Mouse (Mus musculus): Measurements from ENCODE around the gene Vmp1. TPM values are rescaled to one million over a fixed set of nuclear protein-coding genes. Genes with fewer than 3 reads are reported as not detected.

Gene Vmp1
- polyA plus RNA-seq, 1 experiment from 2014 or later: 101 TPM

DNA sequence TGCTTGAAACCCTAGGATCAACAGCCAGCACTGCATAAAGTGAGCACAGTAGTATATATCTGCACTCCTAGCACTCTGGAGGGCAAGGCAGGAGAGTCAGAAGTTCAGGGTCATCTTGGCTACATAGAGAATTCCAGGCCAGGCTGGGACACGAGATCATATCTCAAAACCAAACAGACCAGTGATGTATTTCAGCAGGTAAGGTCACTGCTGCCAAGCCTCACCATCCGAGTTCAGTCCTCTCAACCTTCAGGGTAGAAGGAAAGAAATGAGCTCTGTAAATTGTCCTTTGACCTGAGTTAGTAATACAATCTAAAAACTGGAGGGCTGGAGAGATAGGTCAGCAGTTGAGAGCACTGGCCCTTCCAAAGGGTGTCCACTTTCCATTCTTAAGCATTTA, 109.2 kb downstream of the Vmp1 start:
- Histone ChIP-seq H3K9me3 (ENCODE audit: control insufficient read depth, low read length) (no peaks in the 10 kb centered on the region), H3K4me1 (replicated peaks; ENCODE audit: control insufficient read depth, insufficient read depth, low read length) (peaks cover 48% of the 10 kb centered on the region), H3K4me3 (ENCODE audit: low read length) (no peak overlapping the region), H3K36me3 (ENCODE audit: control insufficient read depth, insufficient read depth, low read length) (no peaks in the 10 kb centered on the region), H3K27ac (ENCODE audit: low read length) (no peak overlapping the region; the same call in 1 of the 2 replicates), H3K4me2 (ENCODE audit: low read depth, low read length) (no peak overlapping the region), H3K27me3 (ENCODE audit: control insufficient read depth, insufficient read depth, low read depth, low read length) (no peaks in the 10 kb centered on the region), H3K9ac (ENCODE audit: low read length) (no peak overlapping the region)
- 31% methylated on average over 2 of the region's 2 CpGs for WGBS
- ATAC-seq (ENCODE audit: low read depth): no peak

DNA sequence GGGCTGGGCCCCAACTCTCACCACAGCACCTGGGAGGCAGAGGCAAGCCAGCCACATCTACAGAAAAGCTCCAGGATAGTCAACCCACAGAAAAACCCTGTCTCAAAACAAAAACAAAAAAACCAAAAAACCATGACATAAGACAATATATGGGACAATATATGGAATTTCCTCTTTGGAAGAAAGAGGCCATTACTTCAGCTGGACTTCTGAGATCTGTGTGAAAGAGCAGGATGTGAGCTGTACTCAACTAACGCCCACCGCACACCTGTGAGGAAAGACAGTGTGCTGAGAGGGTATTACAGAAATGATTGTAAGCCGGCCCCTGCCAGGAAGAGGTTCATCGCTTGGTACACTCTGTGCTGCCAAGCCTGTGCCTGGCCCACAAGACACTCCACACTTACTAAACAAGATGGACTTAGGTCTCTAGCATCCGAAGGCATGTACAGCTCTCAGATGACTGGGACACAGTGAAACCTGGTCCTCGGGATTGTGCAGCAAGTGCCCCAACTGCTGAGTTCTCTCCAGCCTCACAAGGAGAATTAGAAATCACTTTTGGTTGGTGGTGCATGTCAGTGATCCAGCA, 109.9 kb downstream of the Vmp1 start:
- H3K4me3 ChIP-seq (ENCODE audit: low read length): no peak overlapping the region
- H3K4me1 ChIP-seq (replicated peaks; ENCODE audit: control insufficient read depth, insufficient read depth, low read length): peaks cover 41% of the 10 kb centered on the region
- H3K4me2 ChIP-seq (ENCODE audit: low read depth, low read length): no peak overlapping the region
- ATAC-seq (ENCODE audit: low read depth): no peak
- H3K9ac ChIP-seq (ENCODE audit: low read length): no peak overlapping the region
- H3K36me3 ChIP-seq (ENCODE audit: control insufficient read depth, insufficient read depth, low read length): no peaks in the 10 kb centered on the region
- H3K27me3 ChIP-seq (ENCODE audit: control insufficient read depth, insufficient read depth, low read depth, low read length): no peaks in the 10 kb centered on the region
- H3K9me3 ChIP-seq (ENCODE audit: control insufficient read depth, low read length): no peaks in the 10 kb centered on the region
- 75% methylated on average over 6 of the region's 6 CpGs for WGBS
- no peak overlapping the region for H3K27ac ChIP-seq (ENCODE audit: low read length)

DNA sequence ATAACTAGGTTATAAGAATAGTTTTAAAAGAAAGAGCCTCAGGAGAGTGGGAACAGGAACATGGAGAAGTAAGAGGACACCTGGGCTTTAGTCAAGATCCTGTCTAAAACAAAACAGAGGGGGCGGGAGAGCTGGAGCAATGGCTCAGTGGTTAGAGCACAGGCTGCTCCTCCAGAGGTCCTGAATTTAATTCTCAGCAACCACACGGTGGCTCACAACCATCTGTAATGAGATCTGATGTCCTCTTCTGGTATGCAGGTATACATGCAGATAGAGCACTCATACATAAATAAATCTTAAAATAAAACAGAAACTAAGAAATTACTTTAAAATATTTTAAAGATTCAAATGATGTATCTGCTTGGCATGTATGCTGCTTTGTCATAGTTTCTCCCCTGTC, 111.0 kb downstream of the Vmp1 start:
- no peaks in the 10 kb centered on the region for H3K9me3 ChIP-seq (ENCODE audit: control insufficient read depth, low read length)
- ATAC-seq (ENCODE audit: low read depth): no peak
- no peak overlapping the region for H3K4me2 ChIP-seq (ENCODE audit: low read depth, low read length)
- H3K27ac ChIP-seq (ENCODE audit: low read length): peak overlapping the region; percentile 90
- H3K36me3 ChIP-seq (ENCODE audit: control insufficient read depth, insufficient read depth, low read length): no peaks in the 10 kb centered on the region
- no peak overlapping the region for H3K4me3 ChIP-seq (ENCODE audit: low read length)
- H3K4me1 ChIP-seq (replicated peaks; ENCODE audit: control insufficient read depth, insufficient read depth, low read length): peaks cover 35% of the 10 kb centered on the region
- no peak overlapping the region for H3K9ac ChIP-seq (ENCODE audit: low read length)
- H3K27me3 ChIP-seq (ENCODE audit: control insufficient read depth, insufficient read depth, low read depth, low read length): no peaks in the 10 kb centered on the region
- WGBS: 64% methylated on average over 2 of the region's 2 CpGs

DNA sequence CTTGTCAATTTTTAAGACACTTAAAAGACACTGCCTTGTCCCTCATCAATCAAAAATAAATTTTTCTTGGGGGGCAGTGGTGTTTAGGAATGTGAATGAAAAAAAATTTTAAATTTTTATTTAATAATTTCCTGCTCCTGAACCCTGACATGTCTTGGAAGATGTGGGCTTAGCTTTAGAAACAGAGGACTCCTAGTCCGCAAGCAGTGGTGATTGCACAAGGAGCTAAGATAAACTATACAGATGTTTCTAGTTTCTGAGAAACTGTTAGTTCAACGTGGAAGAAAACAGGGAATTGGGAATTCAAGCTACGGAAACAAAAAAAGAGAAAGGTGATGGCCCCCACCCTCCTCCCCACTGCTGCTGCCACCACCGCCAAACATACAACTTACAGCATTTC, 111.8 kb downstream of the Vmp1 start:
- H3K4me2 ChIP-seq (ENCODE audit: low read depth, low read length): no peak overlapping the region
- 51% methylated on average over 4 of the region's 4 CpGs for WGBS
- H3K4me3 ChIP-seq (ENCODE audit: low read length): no peak overlapping the region
- no peaks in the 10 kb centered on the region for H3K27me3 ChIP-seq (ENCODE audit: control insufficient read depth, insufficient read depth, low read depth, low read length)
- H3K4me1 ChIP-seq (replicated peaks; ENCODE audit: control insufficient read depth, insufficient read depth, low read length): peaks cover 29% of the 10 kb centered on the region
- peak overlapping the region; percentile 90 for H3K27ac ChIP-seq (ENCODE audit: low read length)
- no peaks in the 10 kb centered on the region for H3K9me3 ChIP-seq (ENCODE audit: control insufficient read depth, low read length)
- no peaks in the 10 kb centered on the region for H3K36me3 ChIP-seq (ENCODE audit: control insufficient read depth, insufficient read depth, low read length)
- H3K9ac ChIP-seq (ENCODE audit: low read length): no peak overlapping the region
- ATAC-seq (ENCODE audit: low read depth): peak; percentile 65

DNA sequence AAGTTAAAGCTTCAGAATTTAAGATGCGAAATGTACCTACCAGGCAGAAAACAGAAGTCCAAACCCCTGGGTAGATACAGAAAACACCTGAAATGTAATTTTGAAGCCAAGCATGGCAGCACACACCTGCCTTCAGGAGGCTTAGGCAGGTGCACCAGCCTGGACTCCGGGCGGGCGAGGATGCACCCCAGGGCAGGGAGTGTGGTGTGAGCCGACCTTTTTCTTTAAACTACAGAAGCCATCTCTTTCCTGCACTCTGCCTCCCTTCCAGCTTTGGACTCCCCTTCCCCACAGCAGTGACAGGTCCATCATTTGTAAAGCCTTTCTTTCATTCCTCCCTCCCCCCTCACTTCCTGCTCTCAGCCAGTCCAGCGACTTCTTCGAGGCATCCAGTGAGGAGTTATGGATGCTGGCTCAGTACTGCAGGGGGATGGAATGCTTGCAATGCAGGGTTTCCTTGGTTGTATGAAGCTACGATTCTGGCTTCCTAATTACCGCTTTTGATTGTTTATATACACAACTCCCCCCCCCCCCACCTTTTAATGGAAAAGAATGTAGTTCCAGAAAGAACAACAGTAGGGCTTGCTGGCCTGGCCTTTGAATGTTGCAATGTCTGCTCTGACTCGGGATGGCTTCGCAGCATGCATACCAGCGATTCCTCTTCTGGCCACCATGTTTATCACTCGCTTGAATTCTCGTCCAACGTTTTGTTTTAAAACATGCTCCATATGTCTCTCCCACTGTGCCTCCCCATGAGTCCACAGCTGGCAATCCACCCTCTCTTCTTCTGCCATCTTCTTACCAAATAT, 112.4 kb downstream of the Vmp1 start:
- Histone ChIP-seq H3K4me2 (ENCODE audit: low read depth, low read length) (peak overlapping the region; percentile 20), H3K4me3 (ENCODE audit: low read length) (no peak overlapping the region), H3K4me1 (replicated peaks; ENCODE audit: control insufficient read depth, insufficient read depth, low read length) (peaks cover 24% of the 10 kb centered on the region), H3K9me3 (ENCODE audit: control insufficient read depth, low read length) (no peaks in the 10 kb centered on the region), H3K9ac (ENCODE audit: low read length) (no peak overlapping the region; the same call in 1 of the 2 replicates), H3K36me3 (ENCODE audit: control insufficient read depth, insufficient read depth, low read length) (no peaks in the 10 kb centered on the region), H3K27me3 (ENCODE audit: control insufficient read depth, insufficient read depth, low read depth, low read length) (no peaks in the 10 kb centered on the region), H3K27ac (ENCODE audit: low read length) (peak overlapping the region; percentile 90)
- ATAC-seq (ENCODE audit: low read depth): peak; percentile 88
- 24% methylated on average over 15 of the region's 15 CpGs for WGBS

DNA sequence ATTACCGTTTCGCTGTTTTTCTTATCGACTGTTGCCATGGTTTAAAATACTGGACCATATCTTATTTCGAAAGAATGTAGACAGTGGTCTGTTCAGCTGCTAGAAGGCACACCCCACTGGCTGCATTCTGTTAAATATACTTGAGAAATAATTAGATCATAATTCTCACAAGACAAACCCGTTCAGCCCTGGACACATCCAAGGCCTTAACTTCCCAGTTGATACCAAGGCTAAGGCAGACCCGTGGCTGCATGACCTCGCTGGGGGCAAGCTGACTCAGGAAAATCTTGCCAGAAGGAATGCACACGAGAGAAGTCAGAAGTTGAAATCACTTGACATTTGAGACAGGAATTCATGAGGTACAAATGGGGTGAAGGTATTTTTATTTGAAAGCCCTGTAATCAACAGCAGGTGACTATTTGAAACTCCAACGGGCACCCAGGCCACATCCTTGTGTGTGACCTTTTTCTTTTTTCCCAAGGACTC, 113.3 kb downstream of the Vmp1 start:
- no peaks in the 10 kb centered on the region for H3K27me3 ChIP-seq (ENCODE audit: control insufficient read depth, insufficient read depth, low read depth, low read length)
- H3K9me3 ChIP-seq (ENCODE audit: control insufficient read depth, low read length): no peaks in the 10 kb centered on the region
- H3K4me2 ChIP-seq (ENCODE audit: low read depth, low read length): no peak overlapping the region
- H3K27ac ChIP-seq (ENCODE audit: low read length): peak overlapping the region; percentile 90; the same call in 1 of the 2 replicates
- H3K9ac ChIP-seq (ENCODE audit: low read length): no peak overlapping the region
- H3K36me3 ChIP-seq (ENCODE audit: control insufficient read depth, insufficient read depth, low read length): peaks cover 4% of the 10 kb centered on the region; the same call in 1 of the 2 replicates
- 41% methylated on average over 9 of the region's 9 CpGs for WGBS
- ATAC-seq (ENCODE audit: low read depth): no peak
- H3K4me1 ChIP-seq (replicated peaks; ENCODE audit: control insufficient read depth, insufficient read depth, low read length): peaks cover 17% of the 10 kb centered on the region
- H3K4me3 ChIP-seq (ENCODE audit: low read length): no peak overlapping the region

DNA sequence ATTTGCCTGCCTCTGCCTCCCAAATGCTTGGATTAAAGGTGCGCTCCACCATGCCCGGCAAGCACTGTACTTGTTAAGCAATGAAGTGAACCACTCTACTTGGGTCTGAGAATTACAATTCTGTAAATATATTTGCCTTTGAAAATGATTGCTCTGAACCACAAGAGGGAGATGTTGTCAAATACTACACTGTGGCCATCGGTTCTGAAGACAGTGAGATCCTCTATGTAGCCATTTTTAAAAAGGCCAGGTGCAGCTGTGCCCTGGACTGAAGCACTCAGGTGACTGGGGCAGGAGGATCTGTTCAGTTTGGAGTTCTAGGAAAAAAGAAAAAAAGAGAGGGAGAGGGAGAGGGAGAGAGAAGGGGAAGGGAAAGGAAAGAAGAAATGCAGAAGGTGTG, 115.2 kb downstream of the Vmp1 start:
- ATAC-seq (ENCODE audit: low read depth): no peak
- Histone ChIP-seq H3K4me2 (ENCODE audit: low read depth, low read length) (no peak overlapping the region), H3K27me3 (ENCODE audit: control insufficient read depth, insufficient read depth, low read depth, low read length) (no peaks in the 10 kb centered on the region), H3K36me3 (ENCODE audit: control insufficient read depth, insufficient read depth, low read length) (peaks cover 8% of the 10 kb centered on the region; the same call in 1 of the 2 replicates), H3K9me3 (ENCODE audit: control insufficient read depth, low read length) (no peaks in the 10 kb centered on the region), H3K9ac (ENCODE audit: low read length) (no peak overlapping the region), H3K4me3 (ENCODE audit: low read length) (no peak overlapping the region), H3K4me1 (replicated peaks; ENCODE audit: control insufficient read depth, insufficient read depth, low read length) (peaks cover 13% of the 10 kb centered on the region), H3K27ac (ENCODE audit: low read length) (no peak overlapping the region)
- 56% methylated on average over 3 of the region's 3 CpGs for WGBS

DNA sequence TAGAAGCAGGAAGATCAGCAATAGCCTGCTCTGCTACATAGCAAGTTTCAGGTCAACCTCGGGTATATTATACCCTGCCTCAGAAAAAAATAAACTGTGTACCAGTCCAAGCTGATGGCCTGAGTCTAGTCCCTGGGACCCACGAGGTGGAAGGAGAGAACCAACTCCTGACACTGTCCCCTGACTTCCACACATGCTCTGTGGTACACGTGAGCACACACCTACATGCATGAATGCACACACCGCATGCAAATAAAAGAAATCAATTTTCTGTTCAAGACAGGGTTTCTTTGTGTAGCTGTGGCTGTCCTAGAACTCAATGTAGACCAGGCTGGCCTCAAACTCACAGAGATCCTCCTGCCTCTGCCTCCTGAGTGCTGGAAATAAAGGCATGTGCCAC, 125.4 kb downstream of the Vmp1 start:
- no peaks in the 10 kb centered on the region for H3K4me1 ChIP-seq (replicated peaks; ENCODE audit: control insufficient read depth, insufficient read depth, low read length)
- H3K9ac ChIP-seq (ENCODE audit: low read length): no peak overlapping the region
- H3K27ac ChIP-seq (ENCODE audit: low read length): no peak overlapping the region
- no peaks in the 10 kb centered on the region for H3K9me3 ChIP-seq (ENCODE audit: control insufficient read depth, low read length)
- no peak overlapping the region for H3K4me2 ChIP-seq (ENCODE audit: low read depth, low read length)
- 85% methylated on average over 4 of the region's 4 CpGs for WGBS
- no peak for ATAC-seq (ENCODE audit: low read depth)
- no peak overlapping the region for H3K4me3 ChIP-seq (ENCODE audit: low read length)
- H3K36me3 ChIP-seq (ENCODE audit: control insufficient read depth, insufficient read depth, low read length): peaks cover 8% of the 10 kb centered on the region
- no peaks in the 10 kb centered on the region for H3K27me3 ChIP-seq (ENCODE audit: control insufficient read depth, insufficient read depth, low read depth, low read length)

DNA sequence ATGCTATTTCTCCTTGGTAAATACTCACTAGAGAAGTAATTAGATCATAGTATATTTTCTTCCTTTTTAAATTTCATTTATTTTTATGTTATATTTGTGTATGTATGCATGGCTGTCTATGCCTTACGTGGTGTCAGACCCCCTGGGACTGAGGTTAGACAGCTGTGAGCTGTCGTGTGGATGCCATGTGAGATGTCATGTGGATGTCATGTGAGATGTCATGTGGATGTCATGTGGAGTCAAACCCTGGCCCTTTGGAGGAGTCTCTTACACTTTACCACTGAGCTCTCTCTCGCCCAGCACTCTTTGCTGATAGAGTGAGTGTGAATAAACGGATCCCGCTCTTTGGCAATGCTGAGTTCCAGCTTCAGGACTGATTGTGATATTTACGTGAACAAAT, 130.1 kb downstream of the Vmp1 start:
- Histone ChIP-seq H3K36me3 (ENCODE audit: control insufficient read depth, insufficient read depth, low read length) (peaks cover 9% of the 10 kb centered on the region), H3K27me3 (ENCODE audit: control insufficient read depth, insufficient read depth, low read depth, low read length) (no peaks in the 10 kb centered on the region), H3K9me3 (ENCODE audit: control insufficient read depth, low read length) (no peaks in the 10 kb centered on the region), H3K4me2 (ENCODE audit: low read depth, low read length) (no peak overlapping the region), H3K4me3 (ENCODE audit: low read length) (no peak overlapping the region), H3K27ac (ENCODE audit: low read length) (no peak overlapping the region), H3K4me1 (replicated peaks; ENCODE audit: control insufficient read depth, insufficient read depth, low read length) (no peaks in the 10 kb centered on the region), H3K9ac (ENCODE audit: low read length) (no peak overlapping the region)
- WGBS: 80% methylated on average over 6 of the region's 6 CpGs
- ATAC-seq (ENCODE audit: low read depth): no peak
